9 mouse cellular contexts compared by ENCODE assay signal in genomic region chr4:149780565-149781356, GRCm38 (mm10). TPM values are rescaled to one million over a fixed set of nuclear protein-coding genes. Genes with fewer than 3 reads are reported as not detected.
DNase-seq lines count a peak whose midpoint lies in the region; ATAC-seq and TF ChIP-seq lines count a peak whose summit lies in the region.
"Had no signal": no experiment of that assay in that cellular context is flagged by ENCODE, and none has a peak within 500 bp of the region (broad histone marks: within the 10 kb centered on the region; RNA-seq: fewer than 3 reads in every experiment).

No protein-coding gene starts in this region.

- H3K4me1 ChIP-seq in heart, adult 2 months (ENCODE audit: control insufficient read depth, insufficient read depth, low read length): peaks cover 18% of the 10 kb centered on the region
- peaks cover 10% of the 10 kb centered on the region for H3K4me1 ChIP-seq in heart, embryonic 10.5 days
- H3K4me1 ChIP-seq in megakaryocyte, embryonic 14.5 days: peaks cover 73% of the 10 kb centered on the region
- H3K4me1 ChIP-seq in kidney, embryonic 16.5 days (ENCODE audit: insufficient read depth, low read length): peaks cover 20% of the 10 kb centered on the region

- peak in 1 of 2 experiments; percentile 52 for DNase-seq in heart, adult 2 months
- no peak for DNase-seq in heart, embryonic 10.5 days (ENCODE audit: low spot score)
- peak; percentile 66 for DNase-seq in CD4-positive, CD25-positive, alpha-beta regulatory T cell, adult 2 months (ENCODE audit: low read depth, low spot score)
- DNase-seq in frontal cortex, postnatal 25 days (ENCODE audit: low spot score in 2 of 2): no peak
- DNase-seq in thymus, postnatal 36 days: no peak
- DNase-seq: right cerebral cortex, postnatal 25 days had no signal

- H3K4me2 ChIP-seq in kidney, embryonic 16.5 days (replicated peaks; ENCODE audit: low read depth, low read length): no peak overlapping the region

- no peak overlapping the region for H3K4me3 ChIP-seq in heart, adult 2 months
- no peak overlapping the region for H3K4me3 ChIP-seq in heart, embryonic 10.5 days
- peak overlapping the region; percentile 79 for H3K4me3 ChIP-seq in megakaryocyte, embryonic 14.5 days (replicated peaks)
- no peak overlapping the region for H3K4me3 ChIP-seq in kidney, embryonic 16.5 days (ENCODE audit: low read length)

- no peak overlapping the region for H3K9ac ChIP-seq in heart, adult 2 months (ENCODE audit: low read depth, low read length)
- H3K9ac ChIP-seq in kidney, embryonic 16.5 days (replicated peaks; ENCODE audit: low read length): no peak overlapping the region

- ATAC-seq in erythroblast, adult 5-6 weeks (replicated peaks; ENCODE audit: low FRiP score, poor library complexity, severe bottlenecking): peak; percentile 61
- no peak for ATAC-seq in kidney, embryonic 16.5 days (ENCODE audit: low FRiP score, low TSS enrichment)

- TF ChIP-seq POLR2A in heart, adult 2 months (IDR thresholded peaks at IDR 0.05; ENCODE audit: insufficient read depth, low read depth, low read length): no peak; the same call in 1 of the 2 replicates

- intact Hi-C loops in heart, adult 2 months (cut with DNase I): no loop called here

- H3K27ac ChIP-seq in heart, adult 2 months: peak overlapping the region; percentile 30; the same call in 1 of the 2 replicates
- H3K27ac ChIP-seq in heart, embryonic 10.5 days: no peak overlapping the region
- no peak overlapping the region for H3K27ac ChIP-seq in kidney, embryonic 16.5 days (ENCODE audit: low read length)

- no peaks in the 10 kb centered on the region for H3K27me3 ChIP-seq in heart, adult 2 months (ENCODE audit: control insufficient read depth, insufficient read depth, low read length)
- H3K27me3 ChIP-seq in heart, embryonic 10.5 days (ENCODE audit: insufficient read depth, poor library complexity, severe bottlenecking): peaks cover 26% of the 10 kb centered on the region; the same call in 1 of the 2 replicates
- peaks cover 7% of the 10 kb centered on the region for H3K27me3 ChIP-seq in megakaryocyte, embryonic 14.5 days (replicated peaks)
- no peaks in the 10 kb centered on the region for H3K27me3 ChIP-seq in kidney, embryonic 16.5 days (ENCODE audit: insufficient read depth, low read length)

- no peaks in the 10 kb centered on the region for H3K9me3 ChIP-seq in heart, embryonic 10.5 days
- H3K9me3 ChIP-seq in megakaryocyte, embryonic 14.5 days: no peaks in the 10 kb centered on the region; the same call in 1 of the 2 replicates
- H3K9me3 ChIP-seq in kidney, embryonic 16.5 days (ENCODE audit: low read length): no peaks in the 10 kb centered on the region

- no peaks in the 10 kb centered on the region for H3K79me2 ChIP-seq in heart, adult 2 months (replicated peaks; ENCODE audit: control insufficient read depth, insufficient read depth, low read length)

- TF ChIP-seq CTCF in heart, adult 2 months (IDR thresholded peaks at IDR 0.05): no peak

- no peak for TF ChIP-seq EP300 in heart, adult 2 months (IDR thresholded peaks at IDR 0.05; ENCODE audit: insufficient read depth, low read depth, low read length)

- no peaks in the 10 kb centered on the region for H3K36me3 ChIP-seq in heart, adult 2 months (ENCODE audit: control insufficient read depth, insufficient read depth, low read length)
- no peaks in the 10 kb centered on the region for H3K36me3 ChIP-seq in heart, embryonic 10.5 days
- H3K36me3 ChIP-seq in megakaryocyte, embryonic 14.5 days (replicated peaks; ENCODE audit: low read length): no peaks in the 10 kb centered on the region
- H3K36me3 ChIP-seq in kidney, embryonic 16.5 days (ENCODE audit: insufficient read depth, low read length): no peaks in the 10 kb centered on the region

- WGBS in heart, adult 2 months: 35% methylated on average over 13 of the region's 13 CpGs
- WGBS in heart, embryonic 10.5 days: 66% methylated on average over 13 of the region's 13 CpGs
- WGBS in kidney, embryonic 16.5 days: 54% methylated on average over 13 of the region's 13 CpGs

RNA-seq across cellular contexts. Expression of gene Slc25a33, which starts 6.7 kb away (rescaled TPM):
- total RNA-seq in heart, adult 2 months (2021): 10 to 100 TPM; 22.3 to 26.0 TPM
- 19.0 and 20.3 TPM in 2 replicates for polyA plus RNA-seq in heart, adult 2 months (2012; rRNA removed)
- polyA plus RNA-seq in heart, embryonic 10.5 days (2016; fragmentation: Nextera tagmentation; extraction: Ambion mirVana): 9.0 and 15.5 TPM in 2 replicates
- not detected in 2 replicates for total RNA-seq in erythroblast, adult 5-6 weeks (2015; ENCODE audit: low replicate concordance)
- total RNA-seq in erythroblast, adult 5-6 weeks (2017; ENCODE audit: low replicate concordance): not detected in 2 replicates
- polyA plus RNA-seq in megakaryocyte, embryonic 14.5 days (2012; ENCODE audit: insufficient read depth, low replicate concordance): 3.9 and 8.0 TPM in 2 replicates
- polyA plus RNA-seq in kidney, embryonic 16.5 days (2015; fragmentation: Nextera tagmentation; extraction: Ambion mirVana): 13.9 and 14.2 TPM in 2 replicates

RNA-seq across cellular contexts. Expression of gene Tmem201, which starts 42.9 kb away (rescaled TPM):
- 10 to 100 TPM; 85.9 to 93.3 TPM for total RNA-seq in heart, adult 2 months (2021)
- polyA plus RNA-seq in heart, adult 2 months (2012; rRNA removed): 106 and 107 TPM in 2 replicates
- 43.1 and 54.0 TPM in 2 replicates for polyA plus RNA-seq in heart, embryonic 10.5 days (2016; fragmentation: Nextera tagmentation; extraction: Ambion mirVana)
- total RNA-seq in erythroblast, adult 5-6 weeks (2015; ENCODE audit: low replicate concordance): 2.7 and 23.2 TPM in 2 replicates
- total RNA-seq in erythroblast, adult 5-6 weeks (2017; ENCODE audit: low replicate concordance): 0.85 and 3.2 TPM in 2 replicates
- 21.7 and 25.3 TPM in 2 replicates for polyA plus RNA-seq in megakaryocyte, embryonic 14.5 days (2012; ENCODE audit: insufficient read depth, low replicate concordance)
- polyA plus RNA-seq in kidney, embryonic 16.5 days (2015; fragmentation: Nextera tagmentation; extraction: Ambion mirVana): 39.2 and 41.8 TPM in 2 replicates
